Mouse (Mus musculus) limb, embryonic 14.5 days (tissue): ENCODE data around the gene Oma1. TPM values are rescaled to one million over a fixed set of nuclear protein-coding genes. Genes with fewer than 3 reads are reported as not detected.

Source experiments
- ATAC-seq: fragments of 200-750 bp; cut with Nextera tagmentation; 2 replicates; pipeline ENCODE4 v1.8.0; 2017; ENCODE audit warnings: low read depth, moderate number of reproducible peaks, moderate TSS enrichment; ENCODE audit not compliant: low FRiP score
- DNase-seq: peaks from one replicate; pipeline ENCODE4 v3.0.0-alpha.2; 2015; ENCODE audit warnings: low spot score
- H3K27ac ChIP-seq: fragments of 300-500 bp; sonication (generic); replicated peaks from 2 replicates; pipeline ENCODE4 v1.5.1; 2014; ENCODE audit warnings: low read depth, mild to moderate bottlenecking, low read length, moderate library complexity, mixed read lengths
- H3K27me3 ChIP-seq: fragments of 300-500 bp; sonication (generic); 2 replicates; pipeline ENCODE4 v1.6.1; 2014; ENCODE audit warnings: low read length, mixed read lengths; ENCODE audit not compliant: control insufficient read depth, insufficient read depth
- H3K36me3 ChIP-seq: fragments of 300-500 bp; sonication (generic); 2 replicates; pipeline ENCODE4 v1.6.1; 2014; ENCODE audit warnings: mild to moderate bottlenecking, low read length, moderate library complexity, mixed read lengths; ENCODE audit not compliant: control insufficient read depth, insufficient read depth
- H3K4me1 ChIP-seq: fragments of 300-500 bp; sonication (generic); 2 replicates; pipeline ENCODE4 v1.6.1; 2014; ENCODE audit warnings: antibody characterized with exemption, low read length, mixed read lengths; ENCODE audit not compliant: control insufficient read depth, insufficient read depth
- H3K4me2 ChIP-seq: fragments of 300-500 bp; sonication (generic); replicated peaks from 2 replicates; pipeline ENCODE4 v1.6.1; 2014; ENCODE audit warnings: low read depth, mild to moderate bottlenecking, low read length, moderate library complexity; ENCODE audit not compliant: severe bottlenecking
- H3K4me3 ChIP-seq: fragments of 300-500 bp; sonication (generic); replicated peaks from 2 replicates; pipeline ENCODE4 v1.5.1; 2014; ENCODE audit warnings: low read length
- H3K9ac ChIP-seq: fragments of 300-500 bp; sonication (generic); 2 replicates; pipeline ENCODE4 v1.6.1; 2014; ENCODE audit warnings: mild to moderate bottlenecking, low read depth, low read length, moderate library complexity; ENCODE audit not compliant: severe bottlenecking
- H3K9me3 ChIP-seq: fragments of 300-500 bp; sonication (generic); 2 replicates; pipeline ENCODE4 v1.6.1; 2016; ENCODE audit warnings: low read length; ENCODE audit not compliant: control insufficient read depth
- POLR2A ChIP-seq: fragments of 200-500 bp; IDR thresholded peaks from 2 replicates; pipeline ENCODE4 v1.8.0; 2012; ENCODE audit warnings: inconsistent platforms, mild to moderate bottlenecking, moderate library complexity, borderline replicate concordance; ENCODE audit not compliant: insufficient read depth, insufficient read length; ENCODE audit errors: extremely low read depth
- WGBS: fragments of 180-500 bp; shearing (Covaris S2); extraction: QIAGEN DNeasy Blood & Tissue Kit; methylation state at CpG from one replicate; pipeline ENCODE4 v1.1.7; 2014; 5-methylcytosine and 5-hydroxymethylcytosine counted together
- polyA plus RNA-seq, 2 experiments: library from polyadenylated mRNA; depleted of rRNA in 1 of 2; stranded (reverse) in 1 of 2; unstranded in 1 of 2; fragments of >200 nt; fragmentation: Nextera tagmentation in 1 of 2; extraction: Ambion mirVana in 1 of 2; gene quantifications; 2 replicates each; pipeline versions ENCODE4 v1.2.1 to v1.2.3; 2012 to 2014

The Oma1 gene
- polyA plus RNA-seq, 2 experiments: 10.4 to 16.7 TPM

DNA sequence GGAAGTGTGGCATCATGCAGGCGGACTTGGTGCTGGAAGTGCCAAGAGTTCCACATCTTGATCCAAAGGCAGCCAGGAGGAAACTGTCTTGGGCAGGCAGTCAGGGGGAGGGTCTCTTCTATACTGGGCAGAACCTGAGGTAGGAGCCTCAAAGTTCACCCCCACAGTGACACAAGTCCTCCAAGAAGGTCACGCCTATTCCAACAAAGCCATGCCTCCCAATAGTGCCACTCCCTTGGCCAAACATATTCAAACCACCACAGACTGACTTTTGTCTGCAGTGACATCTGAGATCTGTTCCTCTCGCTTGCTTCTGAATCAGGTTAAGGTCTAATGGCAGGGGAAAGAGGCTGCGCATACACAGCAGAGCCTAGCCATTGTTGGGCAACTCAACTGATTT, 83.3 kb downstream of the Oma1 start:
- H3K9me3 ChIP-seq: no peaks in the 10 kb centered on the region
- ATAC-seq (no peak), DNase-seq (no peak)
- H3K27me3 ChIP-seq: no peaks in the 10 kb centered on the region
- H3K27ac ChIP-seq: no peak overlapping the region
- H3K4me1 ChIP-seq: no peaks in the 10 kb centered on the region
- H3K9ac ChIP-seq: no peak overlapping the region
- no peak overlapping the region for H3K4me3 ChIP-seq
- WGBS: 93% methylated on average over 4 of the region's 4 CpGs
- no peak overlapping the region for H3K4me2 ChIP-seq
- H3K36me3 ChIP-seq: no peaks in the 10 kb centered on the region
- no peak for TF ChIP-seq POLR2A

DNA sequence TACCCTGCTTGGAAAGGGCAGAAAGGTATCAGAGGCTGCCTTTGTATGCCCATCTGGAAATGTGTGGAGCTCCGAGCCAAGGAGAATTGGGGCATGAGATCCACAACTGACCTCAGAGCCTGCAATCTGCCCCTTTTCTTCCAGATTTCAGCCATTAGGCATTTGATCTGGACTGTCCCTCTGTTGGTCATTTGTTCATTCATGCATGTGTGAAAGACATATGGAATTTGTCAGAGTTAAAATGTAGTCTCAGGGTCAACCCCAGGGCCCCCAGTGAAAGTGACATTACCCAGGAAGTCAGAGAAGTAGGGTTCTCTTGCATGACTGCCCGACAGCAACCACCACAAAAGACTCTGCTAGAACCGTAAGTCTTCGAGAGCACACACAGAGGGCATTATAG, 89.0 kb downstream of the Oma1 start:
- H3K4me1 ChIP-seq: no peaks in the 10 kb centered on the region
- no peak overlapping the region for H3K4me3 ChIP-seq
- TF ChIP-seq POLR2A: no peak
- WGBS: 72% methylated on average over 4 of the region's 4 CpGs
- no peak overlapping the region for H3K9ac ChIP-seq
- no peak overlapping the region for H3K4me2 ChIP-seq
- no peak for ATAC-seq
- no peaks in the 10 kb centered on the region for H3K36me3 ChIP-seq
- no peaks in the 10 kb centered on the region for H3K27me3 ChIP-seq
- H3K27ac ChIP-seq: no peak overlapping the region
- H3K9me3 ChIP-seq: no peaks in the 10 kb centered on the region
- DNase-seq: no peak

DNA sequence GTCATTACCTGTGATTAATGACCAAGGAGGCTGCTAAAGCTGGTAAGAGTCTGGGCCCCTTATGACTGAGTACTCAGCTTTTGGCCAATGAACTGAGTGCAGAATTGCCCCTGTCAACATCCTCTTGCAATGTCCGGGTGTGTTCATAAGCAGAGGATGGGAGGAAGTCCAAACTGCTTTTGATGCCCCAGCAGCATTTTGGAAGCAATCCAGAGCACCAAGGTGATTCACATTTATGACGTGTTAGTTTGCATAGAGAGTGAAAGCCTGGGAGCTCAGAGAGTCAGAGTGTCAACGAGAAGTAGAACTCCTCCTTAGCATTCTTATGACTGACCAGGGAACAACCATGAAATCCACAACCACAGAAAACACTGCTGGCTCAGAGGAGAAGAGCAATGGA, 91.7 kb downstream of the Oma1 start:
- H3K9ac ChIP-seq: no peak overlapping the region
- H3K9me3 ChIP-seq: no peaks in the 10 kb centered on the region
- H3K4me1 ChIP-seq: no peaks in the 10 kb centered on the region
- H3K27me3 ChIP-seq: no peaks in the 10 kb centered on the region
- no peaks in the 10 kb centered on the region for H3K36me3 ChIP-seq
- WGBS: 53% methylated on average over 3 of the region's 3 CpGs
- no peak for TF ChIP-seq POLR2A
- no peak overlapping the region for H3K27ac ChIP-seq
- H3K4me3 ChIP-seq: no peak overlapping the region
- DNase-seq (no peak), ATAC-seq (no peak)
- H3K4me2 ChIP-seq: no peak overlapping the region

DNA sequence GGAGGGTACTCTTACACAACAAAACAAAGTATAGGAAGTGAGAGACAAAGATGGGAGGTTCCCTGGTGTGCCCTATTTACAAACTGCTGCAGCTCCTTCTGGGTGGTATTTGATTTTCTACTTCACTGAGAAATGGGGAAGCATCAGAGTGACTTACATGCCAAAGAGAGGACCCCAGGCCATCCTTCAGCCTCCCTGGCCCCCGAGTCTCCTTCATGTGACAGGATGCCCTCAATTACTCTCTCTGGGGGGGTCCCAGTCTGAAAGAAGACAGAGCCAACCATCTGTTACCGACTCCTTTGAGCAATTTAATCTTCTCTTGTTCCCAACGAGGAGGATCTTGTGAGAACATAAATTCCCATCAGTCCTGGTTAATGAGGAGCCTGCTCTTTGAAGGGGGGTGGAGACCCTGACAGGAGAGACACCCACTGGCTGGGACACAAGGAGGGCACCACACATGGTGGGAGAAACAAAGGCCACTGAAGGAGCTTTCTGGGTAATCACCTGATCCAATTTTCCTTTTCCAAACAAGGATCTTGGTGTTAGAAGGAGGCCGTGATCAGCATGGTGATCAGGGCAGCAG, 96.7 kb downstream of the Oma1 start:
- DNase-seq: no peak
- ATAC-seq: no peak
- Histone ChIP-seq H3K27me3 (no peaks in the 10 kb centered on the region), H3K4me2 (no peak overlapping the region), H3K36me3 (no peaks in the 10 kb centered on the region), H3K27ac (no peak overlapping the region), H3K4me3 (no peak overlapping the region), H3K9me3 (no peaks in the 10 kb centered on the region), H3K4me1 (no peaks in the 10 kb centered on the region), H3K9ac (no peak overlapping the region)
- TF ChIP-seq POLR2A: no peak
- 22% methylated on average over 4 of the region's 4 CpGs for WGBS

Other genes with a start within 250 kb of the Oma1 start
- 32.8 and 32.9 TPM in 2 replicates for gene Mier1, start 199.4 kb upstream of the Oma1 start, polyA plus RNA-seq (2012; rRNA removed)
- gene Mier1, start 199.4 kb upstream of the Oma1 start, polyA plus RNA-seq (2014; fragmentation: Nextera tagmentation; extraction: Ambion mirVana): 41.2 and 46.4 TPM in 2 replicates
- gene Wdr78, start 199.3 kb upstream of the Oma1 start, polyA plus RNA-seq (2012; rRNA removed): 5.4 and 7.0 TPM in 2 replicates
- 3.4 and 4.4 TPM in 2 replicates for gene Wdr78, start 199.3 kb upstream of the Oma1 start, polyA plus RNA-seq (2014; fragmentation: Nextera tagmentation; extraction: Ambion mirVana)
- gene Slc35d1, start 98.6 kb upstream of the Oma1 start, polyA plus RNA-seq (2012; rRNA removed): 18.0 and 23.7 TPM in 2 replicates
- 12.2 and 14.4 TPM in 2 replicates for gene Slc35d1, start 98.6 kb upstream of the Oma1 start, polyA plus RNA-seq (2014; fragmentation: Nextera tagmentation; extraction: Ambion mirVana)
- gene 4921539E11Rik, start 22.9 kb upstream of the Oma1 start, polyA plus RNA-seq (2012; rRNA removed): not detected in 2 replicates
- gene 4921539E11Rik, start 22.9 kb upstream of the Oma1 start, polyA plus RNA-seq (2014; fragmentation: Nextera tagmentation; extraction: Ambion mirVana): not detected in 2 replicates